Comparison of ENCODE assay signal across 8 mouse cellular contexts in genomic region chr7:29180077-29180853, GRCm38 (mm10). TPM values are rescaled to one million over a fixed set of nuclear protein-coding genes. Genes with fewer than 3 reads are reported as not detected.
DNase-seq lines count a peak whose midpoint lies in the region; ATAC-seq and TF ChIP-seq lines count a peak whose summit lies in the region.

Gene Psmd8, minus strand, starts transcription at chr7:29180701.

- under 1% methylated on average over 61 of the region's 62 CpGs for WGBS in forebrain, embryonic 16.5 days
- under 1% methylated on average over 62 of the region's 62 CpGs for WGBS in lung, embryonic 14.5 days
- WGBS in olfactory bulb, adult 2 months = under 1% methylated on average over 62 of the region's 62 CpGs
- under 1% methylated on average over 62 of the region's 62 CpGs for WGBS in thymus, adult 2 months

- TF ChIP-seq CTCF in G1E (IDR thresholded peaks at IDR 0.05; ENCODE audit: low read depth, low read length) = no peak
- TF ChIP-seq CTCF in layer of hippocampus, adult 2 months (conservative IDR thresholded peaks at IDR 0.05) = peak; percentile 68
- TF ChIP-seq CTCF in lung, embryonic 14.5 days (IDR thresholded peaks at IDR 0.05; ENCODE audit: low read depth) = peak; percentile 61
- no peak; the same call in 1 of the 2 replicates for TF ChIP-seq CTCF in olfactory bulb, adult 2 months (IDR thresholded peaks at IDR 0.05; ENCODE audit: insufficient read depth, low read depth, low read length)
- TF ChIP-seq CTCF in thymus, adult 2 months (IDR thresholded peaks at IDR 0.05; ENCODE audit: borderline replicate concordance, control insufficient read depth, extremely low read depth, insufficient read depth, low read length, poor library complexity) = 0 out of 2 replicates have a peak, but pooled peaks have one; percentile 63

- peak; percentile 92 for DNase-seq in G1E (ENCODE audit: low spot score)
- peak; percentile 96 to 98 for DNase-seq in cerebellum, adult 18-20 months
- DNase-seq in heart, postnatal 36 days = peak; percentile 96
- peak; percentile 94 to 98 for DNase-seq in layer of hippocampus, adult 2 months (ENCODE audit: low spot score in 2 of 2)
- peak; percentile 99 for DNase-seq in lung, embryonic 14.5 days
- DNase-seq in thymus, adult 2 months = peak; percentile 97

- H3K4me1 ChIP-seq in G1E (ENCODE audit: insufficient read depth, low read depth, low read length) = peaks cover 28% of the 10 kb centered on the region
- peaks cover 17% of the 10 kb centered on the region for H3K4me1 ChIP-seq in forebrain, embryonic 16.5 days (replicated peaks; ENCODE audit: control insufficient read depth, insufficient read depth, low read length)
- H3K4me1 ChIP-seq in lung, embryonic 14.5 days (ENCODE audit: insufficient read depth) = 0 out of 2 replicates have a peak, but pooled peaks cover 7% of the 10 kb centered on the region
- H3K4me1 ChIP-seq in olfactory bulb, adult 2 months (ENCODE audit: control insufficient read depth, insufficient read depth, low read length) = peaks cover 8% of the 10 kb centered on the region
- H3K4me1 ChIP-seq in thymus, adult 2 months (replicated peaks; ENCODE audit: control insufficient read depth, insufficient read depth, low read length) = peaks cover 10% of the 10 kb centered on the region

- peak within 1 kb of the TSS; percentile 83 for H3K4me3 ChIP-seq in G1E (ENCODE audit: low read depth, low read length)
- peak within 1 kb of the TSS; percentile 77 for H3K4me3 ChIP-seq in forebrain, embryonic 16.5 days (replicated peaks; ENCODE audit: low read length)
- H3K4me3 ChIP-seq in layer of hippocampus, adult 2 months = peak within 1 kb of the TSS; percentile 83
- H3K4me3 ChIP-seq in lung, embryonic 14.5 days (ENCODE audit: low read depth, low read length) = peak within 1 kb of the TSS; percentile 83
- peak within 1 kb of the TSS; percentile 88 for H3K4me3 ChIP-seq in olfactory bulb, adult 2 months (ENCODE audit: insufficient read depth, low read depth, low read length)
- H3K4me3 ChIP-seq in thymus, adult 2 months (ENCODE audit: control insufficient read depth, insufficient read depth, low read length) = peak within 1 kb of the TSS; percentile 79

- peak; percentile 98 for ATAC-seq in G1E (ENCODE audit: extremely low read depth, insufficient number of reproducible peaks, low FRiP score, poor library complexity, severe bottlenecking)
- peak; percentile 96 for ATAC-seq in forebrain, embryonic 16.5 days
- ATAC-seq in lung, embryonic 14.5 days (ENCODE audit: insufficient read depth) = peak; percentile 96

- H3K4me2 ChIP-seq in forebrain, embryonic 16.5 days (ENCODE audit: low read length) = peak within 1 kb of the TSS; percentile 75
- H3K4me2 ChIP-seq in lung, embryonic 14.5 days = peak within 1 kb of the TSS; percentile 85

- H3K27me3 ChIP-seq in G1E (ENCODE audit: insufficient read depth, low read length) = no peaks in the 10 kb centered on the region
- H3K27me3 ChIP-seq in forebrain, embryonic 16.5 days (replicated peaks; ENCODE audit: control insufficient read depth, insufficient read depth, low read length) = no peaks in the 10 kb centered on the region
- H3K27me3 ChIP-seq in lung, embryonic 14.5 days (ENCODE audit: insufficient read depth, low read length) = no peaks in the 10 kb centered on the region
- no peaks in the 10 kb centered on the region for H3K27me3 ChIP-seq in thymus, adult 2 months (ENCODE audit: control insufficient read depth, insufficient read depth, low read length)

- H3K36me3 ChIP-seq in G1E (replicated peaks) = peaks cover 35% of the 10 kb centered on the region
- H3K36me3 ChIP-seq in forebrain, embryonic 16.5 days (ENCODE audit: control insufficient read depth, insufficient read depth) = peaks cover 12% of the 10 kb centered on the region
- H3K36me3 ChIP-seq in lung, embryonic 14.5 days (ENCODE audit: insufficient read depth) = peaks cover 27% of the 10 kb centered on the region
- peaks cover 18% of the 10 kb centered on the region for H3K36me3 ChIP-seq in thymus, adult 2 months (ENCODE audit: control insufficient read depth, insufficient read depth, low read length)

- peak within 1 kb of the TSS; percentile 71 for H3K27ac ChIP-seq in forebrain, embryonic 16.5 days (ENCODE audit: low read length)
- H3K27ac ChIP-seq in layer of hippocampus, adult 2 months = peak within 1 kb of the TSS; percentile 91
- peak within 1 kb of the TSS; percentile 60 for H3K27ac ChIP-seq in lung, embryonic 14.5 days (ENCODE audit: low read depth)
- peak within 1 kb of the TSS; percentile 60; the same call in 1 of the 2 replicates for H3K27ac ChIP-seq in olfactory bulb, adult 2 months (ENCODE audit: insufficient read depth, low read depth, low read length)
- peak within 1 kb of the TSS; percentile 35; the same call in 1 of the 2 replicates for H3K27ac ChIP-seq in thymus, adult 2 months (ENCODE audit: control insufficient read depth, insufficient read depth, low read length)

- H3K9ac ChIP-seq in forebrain, embryonic 16.5 days (replicated peaks; ENCODE audit: low read depth, low read length) = peak within 1 kb of the TSS; percentile 81
- H3K9ac ChIP-seq in lung, embryonic 14.5 days = peak within 1 kb of the TSS; percentile 83

- TF ChIP-seq POLR2A in olfactory bulb, adult 2 months (IDR thresholded peaks at IDR 0.05; ENCODE audit: insufficient read depth, low read depth, low read length) = peak; percentile 94
- TF ChIP-seq POLR2A in thymus, adult 2 months (IDR thresholded peaks at IDR 0.05; ENCODE audit: control insufficient read depth, extremely low read depth, insufficient read depth, low read length, poor library complexity) = peak; percentile 96

- intact Hi-C loops in heart, postnatal 36 days (cut with DNase I) = loop anchor here (2.0 to 5.0 kb wide), 3 partner anchors 52 to 117 kb away; partner anchors contain the start of gene Kcnk6

- no peaks in the 10 kb centered on the region for H3K9me3 ChIP-seq in G1E (replicated peaks)
- no peaks in the 10 kb centered on the region for H3K9me3 ChIP-seq in forebrain, embryonic 16.5 days (ENCODE audit: control insufficient read depth, low read length)
- H3K9me3 ChIP-seq in lung, embryonic 14.5 days (ENCODE audit: low read depth, low read length) = no peaks in the 10 kb centered on the region

RNA-seq across cellular contexts. Expression of gene Psmd8, which starts in this region (rescaled TPM):
- total RNA-seq in G1E (2014; fragmentation: Nextera tagmentation) = 157 TPM in 2 replicates
- total RNA-seq in G1E (2017) = 187 and 209 TPM in 2 replicates
- 103 and 111 TPM in 2 replicates for polyA plus RNA-seq in G1E (2012)
- polyA plus RNA-seq in forebrain, embryonic 16.5 days (2015; fragmentation: Nextera tagmentation; extraction: Ambion mirVana) = 267 and 277 TPM in 2 replicates
- 100 to 1,000 TPM; 130 to 132 TPM for total RNA-seq in heart, postnatal 36 days (2021)
- 100 to 1,000 TPM; 131 to 133 TPM for total RNA-seq in layer of hippocampus, adult 2 months (2021)
- polyA plus RNA-seq in lung, embryonic 14.5 days (2014; fragmentation: Nextera tagmentation; extraction: Ambion mirVana) = 284 and 285 TPM in 2 replicates
- not detected in 2 replicates for polyA plus RNA-seq in olfactory bulb, adult 2 months (2012; ENCODE audit: insufficient read depth, insufficient read length, low replicate concordance, missing spikeins)
- polyA plus RNA-seq in thymus, adult 2 months (2012; rRNA removed) = 254 and 284 TPM in 2 replicates

Comparison
In these comparisons a context has a peak if more than half of its experiments do, and no peak if none do; other contexts are left out.
1. Peak in every context shown above with its lines: DNase-seq, ATAC-seq, H3K4me3 ChIP-seq and H3K27ac ChIP-seq.
2. CTCF ChIP-seq: peak in layer of hippocampus, adult 2 months (single experiment), lung, embryonic 14.5 days (single experiment) and thymus, adult 2 months (single experiment); none in G1E (single experiment) and olfactory bulb, adult 2 months (single experiment).
3. H3K27ac ChIP-seq: peak in every context shown above with its lines; median percentile 91 in layer of hippocampus, adult 2 months; 71 in forebrain, embryonic 16.5 days; 60 in lung, embryonic 14.5 days; 60 in olfactory bulb, adult 2 months; 35 in thymus, adult 2 months.